Mouse (Mus musculus): ENCODE measurements around the gene Arhgap29. TPM values are rescaled to one million over a fixed set of nuclear protein-coding genes. Genes with fewer than 3 reads are reported as not detected.

The Arhgap29 gene
- polyA plus RNA-seq, 1 experiment from 2014 or later = 38.5 TPM

GRCm38 (mm10) chr3:121975381-121975780, 23.0 kb downstream of the Arhgap29 start:
- H3K27me3 ChIP-seq (ENCODE audit: insufficient read depth, low read length) = no peaks in the 10 kb centered on the region
- TF ChIP-seq CTCF (IDR thresholded peaks at IDR 0.05; ENCODE audit: low read depth) = no peak
- no peak overlapping the region for H3K27ac ChIP-seq
- no peaks in the 10 kb centered on the region for H3K9me3 ChIP-seq (replicated peaks; ENCODE audit: low read length)
- no peaks in the 10 kb centered on the region for H3K36me3 ChIP-seq (ENCODE audit: insufficient read depth, low read length)
- H3K4me1 ChIP-seq (replicated peaks; ENCODE audit: insufficient read depth, low read length) = no peaks in the 10 kb centered on the region
- 92% methylated on average over 3 of the region's 3 CpGs for WGBS
- no peak for DNase-seq (ENCODE audit: low spot score)
- H3K4me3 ChIP-seq (replicated peaks; ENCODE audit: low read depth, low read length) = no peak overlapping the region
- H3K9ac ChIP-seq (ENCODE audit: low read depth, low read length) = no peak overlapping the region
- H3K4me2 ChIP-seq (ENCODE audit: low read length) = no peak overlapping the region
- no peak for ATAC-seq (replicated peaks; ENCODE audit: low FRiP score, low read depth)

GRCm38 (mm10) chr3:121981306-121981705, 29.0 kb downstream of the Arhgap29 start:
- Histone ChIP-seq H3K9ac (ENCODE audit: low read depth, low read length) (no peak overlapping the region), H3K9me3 (replicated peaks; ENCODE audit: low read length) (no peaks in the 10 kb centered on the region), H3K27ac (no peak overlapping the region), H3K36me3 (ENCODE audit: insufficient read depth, low read length) (no peaks in the 10 kb centered on the region), H3K4me1 (replicated peaks; ENCODE audit: insufficient read depth, low read length) (no peaks in the 10 kb centered on the region), H3K27me3 (ENCODE audit: insufficient read depth, low read length) (no peaks in the 10 kb centered on the region), H3K4me2 (ENCODE audit: low read length) (no peak overlapping the region), H3K4me3 (replicated peaks; ENCODE audit: low read depth, low read length) (no peak overlapping the region)
- WGBS = 72% methylated on average over 4 of the region's 4 CpGs
- DNase-seq (ENCODE audit: low spot score) (no peak), ATAC-seq (replicated peaks; ENCODE audit: low FRiP score, low read depth) (no peak)
- TF ChIP-seq CTCF (IDR thresholded peaks at IDR 0.05; ENCODE audit: low read depth) = no peak

DNA sequence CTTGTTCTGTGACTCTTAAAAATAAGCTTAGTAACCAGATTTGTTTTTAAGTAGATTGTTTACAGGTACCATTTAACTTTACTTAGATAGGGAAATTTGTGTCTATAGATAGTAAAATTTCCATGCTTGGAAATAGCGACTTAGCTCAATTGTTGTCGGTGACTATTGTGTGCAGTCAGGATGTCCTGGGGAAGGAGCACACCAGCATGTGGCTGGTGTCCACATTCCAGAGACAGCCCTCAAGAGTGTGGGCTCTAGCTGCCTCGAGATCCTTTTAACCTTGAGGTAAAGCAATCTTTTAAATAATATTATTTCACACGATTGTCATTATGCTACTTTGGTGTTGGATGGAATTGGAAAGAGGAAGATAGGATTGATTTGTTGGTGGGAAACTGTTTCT, 30.1 kb downstream of the Arhgap29 start:
- Histone ChIP-seq H3K36me3 (ENCODE audit: insufficient read depth, low read length) (no peaks in the 10 kb centered on the region), H3K4me2 (ENCODE audit: low read length) (no peak overlapping the region), H3K27me3 (ENCODE audit: insufficient read depth, low read length) (no peaks in the 10 kb centered on the region), H3K9me3 (replicated peaks; ENCODE audit: low read length) (no peaks in the 10 kb centered on the region), H3K4me1 (replicated peaks; ENCODE audit: insufficient read depth, low read length) (no peaks in the 10 kb centered on the region), H3K27ac (peak overlapping the region; percentile 19; the same call in 1 of the 2 replicates), H3K4me3 (replicated peaks; ENCODE audit: low read depth, low read length) (no peak overlapping the region), H3K9ac (ENCODE audit: low read depth, low read length) (no peak overlapping the region)
- no peak for DNase-seq (ENCODE audit: low spot score)
- WGBS = 66% methylated on average over 4 of the region's 4 CpGs
- no peak for ATAC-seq (replicated peaks; ENCODE audit: low FRiP score, low read depth)
- TF ChIP-seq CTCF (IDR thresholded peaks at IDR 0.05; ENCODE audit: low read depth) = no peak

- DNase-seq (ENCODE audit: low spot score) (no peak), ATAC-seq (replicated peaks; ENCODE audit: low FRiP score, low read depth) (no peak)
- WGBS = 84% methylated on average over 4 of the region's 4 CpGs
- peaks cover 32% of the 10 kb centered on the region; the same call in 1 of the 2 replicates for H3K36me3 ChIP-seq (ENCODE audit: insufficient read depth, low read length)
- 0 out of 2 replicates have a peak, but pooled peaks cover 3% of the 10 kb centered on the region for H3K4me1 ChIP-seq (replicated peaks; ENCODE audit: insufficient read depth, low read length)
- H3K9ac ChIP-seq (ENCODE audit: low read depth, low read length) = no peak overlapping the region
- no peak overlapping the region for H3K4me2 ChIP-seq (ENCODE audit: low read length)
- no peak overlapping the region for H3K4me3 ChIP-seq (replicated peaks; ENCODE audit: low read depth, low read length)
- H3K27ac ChIP-seq = no peak overlapping the region
- H3K27me3 ChIP-seq (ENCODE audit: insufficient read depth, low read length) = no peaks in the 10 kb centered on the region
- H3K9me3 ChIP-seq (replicated peaks; ENCODE audit: low read length) = no peaks in the 10 kb centered on the region
- no peak for TF ChIP-seq CTCF (IDR thresholded peaks at IDR 0.05; ENCODE audit: low read depth)
Observed at GRCm38 (mm10) chr3:121995125-121995524, 42.8 kb downstream of the Arhgap29 start.

GRCm38 (mm10) chr3:121999934-122000333, 47.6 kb downstream of the Arhgap29 start:
- TF ChIP-seq CTCF (IDR thresholded peaks at IDR 0.05; ENCODE audit: low read depth) = no peak
- Histone ChIP-seq H3K36me3 (ENCODE audit: insufficient read depth, low read length) (peaks cover 21% of the 10 kb centered on the region; the same call in 1 of the 2 replicates), H3K4me2 (ENCODE audit: low read length) (no peak overlapping the region), H3K4me1 (replicated peaks; ENCODE audit: insufficient read depth, low read length) (0 out of 2 replicates have a peak, but pooled peaks cover 3% of the 10 kb centered on the region), H3K9me3 (replicated peaks; ENCODE audit: low read length) (no peaks in the 10 kb centered on the region), H3K4me3 (replicated peaks; ENCODE audit: low read depth, low read length) (no peak overlapping the region), H3K9ac (ENCODE audit: low read depth, low read length) (no peak overlapping the region), H3K27me3 (ENCODE audit: insufficient read depth, low read length) (no peaks in the 10 kb centered on the region), H3K27ac (no peak overlapping the region)
- 52% methylated on average over 2 of the region's 2 CpGs for WGBS
- DNase-seq (ENCODE audit: low spot score) = no peak
- no peak for ATAC-seq (replicated peaks; ENCODE audit: low FRiP score, low read depth)

DNA sequence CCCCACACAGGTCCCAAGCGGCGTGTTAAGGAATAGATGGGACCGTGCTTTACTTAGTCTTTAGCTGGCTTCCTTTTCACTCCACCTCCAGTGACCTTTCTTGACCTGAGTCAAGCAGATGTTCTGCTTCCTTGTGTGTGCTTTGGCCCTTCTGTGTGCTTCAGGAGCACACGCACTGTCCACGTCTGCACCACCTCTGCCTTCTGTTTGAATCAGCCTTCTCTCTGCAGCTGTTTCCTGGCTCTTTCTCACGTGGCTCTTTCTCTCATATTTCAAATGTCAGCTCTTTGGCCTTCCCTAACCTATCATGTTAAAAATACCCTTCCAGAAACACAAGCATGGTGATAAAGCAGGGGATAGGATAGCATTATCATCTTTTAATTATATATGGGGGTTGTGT, 49.2 kb downstream of the Arhgap29 start:
- H3K27ac ChIP-seq = no peak overlapping the region
- peaks cover 18% of the 10 kb centered on the region; the same call in 1 of the 2 replicates for H3K36me3 ChIP-seq (ENCODE audit: insufficient read depth, low read length)
- 0 out of 2 replicates have a peak, but pooled peaks cover 3% of the 10 kb centered on the region for H3K4me1 ChIP-seq (replicated peaks; ENCODE audit: insufficient read depth, low read length)
- no peak overlapping the region for H3K9ac ChIP-seq (ENCODE audit: low read depth, low read length)
- no peak for TF ChIP-seq CTCF (IDR thresholded peaks at IDR 0.05; ENCODE audit: low read depth)
- ATAC-seq (replicated peaks; ENCODE audit: low FRiP score, low read depth) (no peak; the same call in 1 of the 2 replicates), DNase-seq (ENCODE audit: low spot score) (peak; percentile 35)
- H3K4me3 ChIP-seq (replicated peaks; ENCODE audit: low read depth, low read length) = no peak overlapping the region
- no peak overlapping the region for H3K4me2 ChIP-seq (ENCODE audit: low read length)
- H3K9me3 ChIP-seq (replicated peaks; ENCODE audit: low read length) = no peaks in the 10 kb centered on the region
- 40% methylated on average over 6 of the region's 6 CpGs for WGBS
- H3K27me3 ChIP-seq (ENCODE audit: insufficient read depth, low read length) = no peaks in the 10 kb centered on the region

GRCm38 (mm10) chr3:122009818-122010217, 57.5 kb downstream of the Arhgap29 start:
- no peaks in the 10 kb centered on the region for H3K27me3 ChIP-seq (ENCODE audit: insufficient read depth, low read length)
- ATAC-seq (replicated peaks; ENCODE audit: low FRiP score, low read depth) (no peak), DNase-seq (ENCODE audit: low spot score) (no peak)
- no peak overlapping the region for H3K4me3 ChIP-seq (replicated peaks; ENCODE audit: low read depth, low read length)
- H3K9me3 ChIP-seq (replicated peaks; ENCODE audit: low read length) = no peaks in the 10 kb centered on the region
- H3K4me2 ChIP-seq (ENCODE audit: low read length) = no peak overlapping the region
- 93% methylated on average over 5 of the region's 5 CpGs for WGBS
- no peaks in the 10 kb centered on the region for H3K4me1 ChIP-seq (replicated peaks; ENCODE audit: insufficient read depth, low read length)
- no peak for TF ChIP-seq CTCF (IDR thresholded peaks at IDR 0.05; ENCODE audit: low read depth)
- peaks cover 53% of the 10 kb centered on the region for H3K36me3 ChIP-seq (ENCODE audit: insufficient read depth, low read length)
- no peak overlapping the region for H3K9ac ChIP-seq (ENCODE audit: low read depth, low read length)
- H3K27ac ChIP-seq = no peak overlapping the region
